Mouse (Mus musculus) heart, embryonic 11.5 days (tissue): ENCODE measurements around the gene Umodl1. TPM values are rescaled to one million over a fixed set of nuclear protein-coding genes. Genes with fewer than 3 reads are reported as not detected.

Source experiments
- ATAC-seq: fragments of 200-750 bp; cut with Nextera tagmentation; replicated peaks from 2 replicates; pipeline ENCODE4 v1.8.0; 2017; ENCODE audit warnings: moderate library complexity; ENCODE audit not compliant: insufficient number of reproducible peaks, low FRiP score, low TSS enrichment
- H3K27ac ChIP-seq: fragments of 300-500 bp; sonication (generic); 2 replicates; pipeline ENCODE4 v1.5.1; 2014; ENCODE audit warnings: mild to moderate bottlenecking, low read depth, low read length
- H3K27me3 ChIP-seq: fragments of 300-500 bp; sonication (generic); 2 replicates; pipeline ENCODE4 v1.6.1; 2014; ENCODE audit warnings: mild to moderate bottlenecking, low read length, mixed read lengths; ENCODE audit not compliant: control insufficient read depth, insufficient read depth
- H3K36me3 ChIP-seq: fragments of 300-500 bp; sonication (generic); 2 replicates; pipeline ENCODE4 v1.6.1; 2014; ENCODE audit warnings: mild to moderate bottlenecking, low read length, moderate library complexity, mixed read lengths; ENCODE audit not compliant: control insufficient read depth, insufficient read depth
- H3K4me1 ChIP-seq: fragments of 300-500 bp; sonication (generic); 2 replicates; pipeline ENCODE4 v1.6.1; 2014; ENCODE audit warnings: low read length; ENCODE audit not compliant: control insufficient read depth, insufficient read depth
- H3K4me2 ChIP-seq: fragments of 300-500 bp; sonication (generic); 2 replicates; pipeline ENCODE4 v1.6.1; 2014; ENCODE audit warnings: mild to moderate bottlenecking, moderate library complexity
- H3K4me3 ChIP-seq: fragments of 300-500 bp; sonication (generic); 2 replicates; pipeline ENCODE4 v1.5.1; 2014; ENCODE audit warnings: low read depth, low read length
- H3K9ac ChIP-seq: fragments of 300-500 bp; sonication (generic); 2 replicates; pipeline ENCODE4 v1.6.1; 2014; ENCODE audit warnings: mild to moderate bottlenecking, low read depth, low read length, moderate library complexity
- H3K9me3 ChIP-seq: fragments of 300-500 bp; sonication (generic); replicated peaks from 2 replicates; pipeline ENCODE4 v1.6.1; 2016; ENCODE audit warnings: low read length; ENCODE audit not compliant: control insufficient read depth
- WGBS: fragments of 180-500 bp; shearing (Covaris S2); extraction: QIAGEN DNeasy Blood & Tissue Kit; methylation state at CpG from one replicate; pipeline ENCODE4 v1.1.7; 2014; ENCODE audit not compliant: insufficient replicate concordance; 5-methylcytosine and 5-hydroxymethylcytosine counted together
- polyA plus RNA-seq: library from polyadenylated mRNA; unstranded; fragments of >200 nt; fragmentation: Nextera tagmentation; extraction: Ambion mirVana; gene quantifications from 2 replicates; pipeline ENCODE4 v1.2.1, GENCODE M21; 2014

Gene Umodl1
- polyA plus RNA-seq, 1 experiment from 2014 or later: not detected

DNA sequence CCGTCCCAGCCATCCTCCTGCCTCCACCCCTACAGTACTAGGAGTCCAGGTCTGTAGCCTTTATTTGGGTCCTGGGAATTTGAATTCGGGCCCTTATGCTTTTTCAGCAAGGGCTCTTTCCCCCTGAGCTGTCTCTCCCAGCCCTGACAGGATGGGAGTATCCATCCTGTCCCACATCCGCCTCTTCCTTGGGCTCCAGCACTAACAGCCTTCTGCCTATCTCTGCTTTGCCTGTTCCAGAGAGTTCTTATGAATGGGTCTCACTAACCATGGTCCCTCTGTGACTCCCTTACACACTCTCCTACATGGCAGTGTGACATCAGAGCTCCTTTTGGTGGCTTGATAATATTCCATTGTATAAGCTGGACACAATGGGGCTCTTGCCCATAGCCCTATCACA is 52.9 kb downstream of the Umodl1 start:
- no peak overlapping the region for H3K27ac ChIP-seq
- no peaks in the 10 kb centered on the region for H3K27me3 ChIP-seq
- no peak overlapping the region for H3K9ac ChIP-seq
- ATAC-seq: no peak
- H3K9me3 ChIP-seq: no peaks in the 10 kb centered on the region
- 71% methylated on average over 3 of the region's 3 CpGs for WGBS
- no peaks in the 10 kb centered on the region for H3K4me1 ChIP-seq
- no peak overlapping the region for H3K4me3 ChIP-seq
- no peaks in the 10 kb centered on the region for H3K36me3 ChIP-seq
- H3K4me2 ChIP-seq: no peak overlapping the region

GRCm38 (mm10) chr17:31008416-31008815 is 54.0 kb downstream of the Umodl1 start:
- no peaks in the 10 kb centered on the region for H3K4me1 ChIP-seq
- H3K27ac ChIP-seq: no peak overlapping the region
- 76% methylated on average over 8 of the region's 8 CpGs for WGBS

GRCm38 (mm10) chr17:31011551-31012394 is 57.3 kb downstream of the Umodl1 start:
- 36% methylated on average over 9 of the region's 9 CpGs for WGBS
- no peak overlapping the region for H3K4me3 ChIP-seq
- ATAC-seq: no peak

More at GRCm38 (mm10) chr17:31008416-31008815, 54.0 kb downstream of the Umodl1 start:
- Histone ChIP-seq H3K4me3 (no peak overlapping the region), H3K4me2 (no peak overlapping the region), H3K9ac (no peak overlapping the region), H3K9me3 (no peaks in the 10 kb centered on the region), H3K27me3 (no peaks in the 10 kb centered on the region), H3K36me3 (no peaks in the 10 kb centered on the region)
- ATAC-seq: no peak

GRCm38 (mm10) chr17:31018267-31018666 is 63.8 kb downstream of the Umodl1 start:
- 76% methylated on average over 4 of the region's 4 CpGs for WGBS
- no peaks in the 10 kb centered on the region for H3K27me3 ChIP-seq
- no peak overlapping the region for H3K4me2 ChIP-seq
- no peaks in the 10 kb centered on the region for H3K36me3 ChIP-seq
- no peak overlapping the region for H3K27ac ChIP-seq
- H3K4me3 ChIP-seq: no peak overlapping the region
- H3K4me1 ChIP-seq: peaks cover 5% of the 10 kb centered on the region
- H3K9me3 ChIP-seq: 0 out of 2 replicates have a peak, but pooled peaks cover 3% of the 10 kb centered on the region
- ATAC-seq: no peak
- H3K9ac ChIP-seq: no peak overlapping the region

More at GRCm38 (mm10) chr17:31011551-31012394, 57.3 kb downstream of the Umodl1 start:
- Histone ChIP-seq H3K4me1 (no peaks in the 10 kb centered on the region), H3K36me3 (no peaks in the 10 kb centered on the region), H3K9me3 (0 out of 2 replicates have a peak, but pooled peaks cover 3% of the 10 kb centered on the region), H3K27me3 (no peaks in the 10 kb centered on the region), H3K4me2 (no peak overlapping the region), H3K9ac (no peak overlapping the region), H3K27ac (no peak overlapping the region)

- Histone ChIP-seq H3K27ac (no peak overlapping the region), H3K4me3 (no peak overlapping the region), H3K4me1 (peaks cover 7% of the 10 kb centered on the region), H3K27me3 (no peaks in the 10 kb centered on the region), H3K4me2 (no peak overlapping the region), H3K9me3 (0 out of 2 replicates have a peak, but pooled peaks cover 3% of the 10 kb centered on the region), H3K9ac (no peak overlapping the region), H3K36me3 (no peaks in the 10 kb centered on the region)
- WGBS: 5% methylated on average over 2 of the region's 2 CpGs
- ATAC-seq: no peak
These were observed 65.1 kb downstream of the Umodl1 start for GRCm38 (mm10) chr17:31019505-31019904.

DNA sequence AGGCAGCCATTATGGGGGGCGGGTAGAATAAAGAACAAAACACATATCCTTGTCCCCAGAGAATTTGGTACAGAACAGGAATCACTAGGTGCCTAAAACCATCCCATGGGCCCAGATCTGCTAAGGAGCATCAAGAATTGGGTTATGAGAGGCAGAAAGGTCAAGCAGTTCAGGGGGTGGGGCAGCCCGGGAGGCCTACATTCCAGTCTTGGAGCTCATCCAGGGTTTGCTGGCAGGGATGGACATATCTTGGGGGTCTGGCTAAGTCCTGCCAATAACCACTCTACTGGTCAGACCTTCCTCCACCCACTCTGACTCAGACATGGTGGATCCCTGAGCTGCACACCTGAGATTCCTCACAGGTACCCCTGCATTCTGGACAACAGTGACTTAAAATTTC is 65.6 kb downstream of the Umodl1 start:
- no peak overlapping the region for H3K4me3 ChIP-seq
- H3K27me3 ChIP-seq: no peaks in the 10 kb centered on the region
- no peak overlapping the region for H3K9ac ChIP-seq
- no peak for ATAC-seq
- no peak overlapping the region for H3K27ac ChIP-seq
- WGBS: 73% methylated on average over 2 of the region's 2 CpGs
- H3K36me3 ChIP-seq: no peaks in the 10 kb centered on the region
- peaks cover 7% of the 10 kb centered on the region for H3K4me1 ChIP-seq
- H3K4me2 ChIP-seq: no peak overlapping the region
- H3K9me3 ChIP-seq: 0 out of 2 replicates have a peak, but pooled peaks cover 3% of the 10 kb centered on the region

GRCm38 (mm10) chr17:31021276-31021675 is 66.8 kb downstream of the Umodl1 start:
- Histone ChIP-seq H3K4me2 (no peak overlapping the region), H3K4me1 (peaks cover 7% of the 10 kb centered on the region), H3K4me3 (no peak overlapping the region), H3K27me3 (no peaks in the 10 kb centered on the region), H3K9ac (no peak overlapping the region), H3K27ac (no peak overlapping the region), H3K36me3 (no peaks in the 10 kb centered on the region), H3K9me3 (0 out of 2 replicates have a peak, but pooled peaks cover 3% of the 10 kb centered on the region)
- 81% methylated on average over 8 of the region's 8 CpGs for WGBS
- ATAC-seq: no peak

GRCm38 (mm10) chr17:31024125-31024781 is 69.8 kb downstream of the Umodl1 start:
- no peak overlapping the region for H3K9ac ChIP-seq
- no peak overlapping the region for H3K4me3 ChIP-seq
- H3K27me3 ChIP-seq: no peaks in the 10 kb centered on the region
- H3K4me1 ChIP-seq: peaks cover 13% of the 10 kb centered on the region
- H3K36me3 ChIP-seq: no peaks in the 10 kb centered on the region
- no peak overlapping the region for H3K27ac ChIP-seq
- no peak overlapping the region for H3K4me2 ChIP-seq
- 49% methylated on average over 7 of the region's 7 CpGs for WGBS
- no peak for ATAC-seq
- H3K9me3 ChIP-seq: no peaks in the 10 kb centered on the region
